Mouse (Mus musculus) hindbrain, embryonic 16.5 days (tissue): ENCODE measurements around the gene Orc3. TPM values are rescaled to one million over a fixed set of nuclear protein-coding genes. Genes with fewer than 3 reads are reported as not detected.
A peak's percentile ranks its signal among the peaks of the same experiment; 100 is the strongest.
"Not testable (repeated sequence)": the region's sequence is repeated elsewhere in the genome, so short reads cannot be mapped to it uniquely, and the experiment has no call there.

Experiments used
- ATAC-seq: fragments of 200-750 bp; cut with Nextera tagmentation; 2 replicates; pipeline ENCODE4 v1.8.0; 2017; ENCODE audit warnings: moderate TSS enrichment, moderate library complexity
- H3K27ac ChIP-seq: fragments of 300-500 bp; sonication (generic); 2 replicates; pipeline ENCODE4 v1.5.1; 2014; ENCODE audit warnings: low read depth, mild to moderate bottlenecking, control low read depth, low read length, moderate library complexity
- H3K27me3 ChIP-seq: fragments of 300-500 bp; sonication (generic); replicated peaks from 2 replicates; pipeline ENCODE4 v1.6.1; 2014; ENCODE audit warnings: low read length; ENCODE audit not compliant: control insufficient read depth, insufficient read depth
- H3K36me3 ChIP-seq: fragments of 300-500 bp; sonication (generic); 2 replicates; pipeline ENCODE4 v1.6.1; 2014; ENCODE audit warnings: mild to moderate bottlenecking, low read length, moderate library complexity, mixed read lengths; ENCODE audit not compliant: control insufficient read depth, insufficient read depth
- H3K4me1 ChIP-seq: fragments of 300-500 bp; sonication (generic); 2 replicates; pipeline ENCODE4 v1.6.1; 2014; ENCODE audit warnings: low read depth, low read length; ENCODE audit not compliant: control insufficient read depth, insufficient read depth
- H3K4me2 ChIP-seq: fragments of 300-500 bp; sonication (generic); 2 replicates; pipeline ENCODE4 v1.6.1; 2014; ENCODE audit warnings: mild to moderate bottlenecking, low read length, control low read depth, moderate library complexity
- H3K4me3 ChIP-seq: fragments of 300-500 bp; sonication (generic); 2 replicates; pipeline ENCODE4 v1.5.1; 2014; ENCODE audit warnings: mild to moderate bottlenecking, low read length, control low read depth, moderate library complexity
- H3K9ac ChIP-seq: fragments of 300-500 bp; sonication (generic); 2 replicates; pipeline ENCODE4 v1.6.1; 2014; ENCODE audit warnings: low read depth, mild to moderate bottlenecking, control low read depth, low read length, moderate library complexity
- H3K9me3 ChIP-seq: fragments of 300-500 bp; sonication (generic); 2 replicates; pipeline ENCODE4 v1.6.1; 2014; ENCODE audit warnings: mild to moderate bottlenecking, low read length, moderate library complexity; ENCODE audit not compliant: control insufficient read depth
- WGBS: fragments of 180-500 bp; shearing (Covaris S2); extraction: QIAGEN DNeasy Blood & Tissue Kit; methylation state at CpG from one replicate; pipeline ENCODE4 v1.1.7; 2014; 5-methylcytosine and 5-hydroxymethylcytosine counted together
- polyA plus RNA-seq: library from polyadenylated mRNA; unstranded; fragments of >200 nt; fragmentation: Nextera tagmentation; extraction: Ambion mirVana; gene quantifications from 2 replicates; pipeline ENCODE4 v1.2.1, GENCODE M21; 2015

Gene Orc3
- polyA plus RNA-seq, 1 experiment from 2014 or later: 71.0 TPM

- no peaks in the 10 kb centered on the region for H3K36me3 ChIP-seq
- no peak overlapping the region for H3K27ac ChIP-seq
- H3K4me1 ChIP-seq: peaks cover 19% of the 10 kb centered on the region
- peak overlapping the region; percentile 89 for H3K9ac ChIP-seq
- no peaks in the 10 kb centered on the region for H3K9me3 ChIP-seq
- 66% methylated on average over 6 of the region's 6 CpGs for WGBS
- peak overlapping the region; percentile 80 for H3K4me2 ChIP-seq
- peak overlapping the region; percentile 85 for H3K4me3 ChIP-seq
- H3K27me3 ChIP-seq: no peaks in the 10 kb centered on the region
- ATAC-seq: no peak
These were observed 1.1 kb downstream of the Orc3 start for GRCm38 (mm10) chr4:34613571-34614145.

- Histone ChIP-seq H3K9me3 (no peaks in the 10 kb centered on the region), H3K27ac (no peak overlapping the region), H3K4me2 (no peak overlapping the region), H3K27me3 (no peaks in the 10 kb centered on the region), H3K36me3 (peaks cover 14% of the 10 kb centered on the region), H3K9ac (no peak overlapping the region), H3K4me3 (no peak overlapping the region), H3K4me1 (no peaks in the 10 kb centered on the region)
- WGBS: 96% methylated on average over 10 of the region's 10 CpGs
- ATAC-seq: no peak
These were observed 8.1 kb downstream of the Orc3 start for GRCm38 (mm10) chr4:34606658-34607057.

- Histone ChIP-seq H3K9me3 (no peaks in the 10 kb centered on the region), H3K36me3 (peaks cover 20% of the 10 kb centered on the region), H3K9ac (no peak overlapping the region), H3K27ac (no peak overlapping the region), H3K4me3 (no peak overlapping the region), H3K4me2 (no peak overlapping the region), H3K4me1 (no peaks in the 10 kb centered on the region), H3K27me3 (no peaks in the 10 kb centered on the region)
- ATAC-seq: peak; percentile 65; the same call in 1 of the 2 replicates
- WGBS: 82% methylated on average over 6 of the region's 6 CpGs
These were observed 11.6 kb downstream of the Orc3 start for GRCm38 (mm10) chr4:34603123-34603522.

GRCm38 (mm10) chr4:34584871-34585607, 29.7 kb downstream of the Orc3 start:
- Histone ChIP-seq H3K9ac (no peak overlapping the region), H3K9me3 (no peaks in the 10 kb centered on the region), H3K27me3 (no peaks in the 10 kb centered on the region), H3K4me2 (no peak overlapping the region), H3K27ac (no peak overlapping the region), H3K4me1 (no peaks in the 10 kb centered on the region), H3K36me3 (peaks cover 22% of the 10 kb centered on the region), H3K4me3 (no peak overlapping the region)
- no peak for ATAC-seq
- WGBS: 81% methylated on average over 7 of the region's 7 CpGs

GRCm38 (mm10) chr4:34583427-34583826, 31.3 kb downstream of the Orc3 start:
- Histone ChIP-seq H3K4me1 (no peaks in the 10 kb centered on the region), H3K9ac (no peak overlapping the region), H3K36me3 (peaks cover 30% of the 10 kb centered on the region), H3K9me3 (no peaks in the 10 kb centered on the region), H3K27ac (no peak overlapping the region), H3K27me3 (no peaks in the 10 kb centered on the region), H3K4me3 (no peak overlapping the region), H3K4me2 (no peak overlapping the region)
- no peak for ATAC-seq
- WGBS: 95% methylated on average over 3 of the region's 3 CpGs

- H3K9ac ChIP-seq: no peak overlapping the region
- H3K36me3 ChIP-seq: peaks cover 32% of the 10 kb centered on the region
- H3K27me3 ChIP-seq: no peaks in the 10 kb centered on the region
- 56% methylated on average over 5 of the region's 5 CpGs for WGBS
- H3K4me2 ChIP-seq: no peak overlapping the region
- no peaks in the 10 kb centered on the region for H3K4me1 ChIP-seq
- no peak overlapping the region for H3K4me3 ChIP-seq
- no peaks in the 10 kb centered on the region for H3K9me3 ChIP-seq
- H3K27ac ChIP-seq: no peak overlapping the region
- 0 out of 2 replicates have a peak, but pooled peaks have one; percentile 27 for ATAC-seq
These were observed 32.3 kb downstream of the Orc3 start for GRCm38 (mm10) chr4:34582476-34582875.

- ATAC-seq: no peak
- peaks cover 32% of the 10 kb centered on the region for H3K36me3 ChIP-seq
- H3K4me3 ChIP-seq: no peak overlapping the region
- H3K9ac ChIP-seq: no peak overlapping the region
- no peaks in the 10 kb centered on the region for H3K9me3 ChIP-seq
- 43% methylated on average over 7 of the region's 7 CpGs for WGBS
- no peaks in the 10 kb centered on the region for H3K27me3 ChIP-seq
- no peak overlapping the region for H3K27ac ChIP-seq
- H3K4me2 ChIP-seq: no peak overlapping the region
- no peaks in the 10 kb centered on the region for H3K4me1 ChIP-seq
These were observed 32.8 kb downstream of the Orc3 start for GRCm38 (mm10) chr4:34581990-34582389.

- H3K9ac ChIP-seq, H3K27ac ChIP-seq, H3K4me1 ChIP-seq, H3K27me3 ChIP-seq, H3K4me3 ChIP-seq, H3K9me3 ChIP-seq, H3K4me2 ChIP-seq, ATAC-seq: not testable (repeated sequence)
- 87% methylated on average over 1 of the region's 1 CpGs for WGBS
- peaks cover 37% of the 10 kb centered on the region for H3K36me3 ChIP-seq
These were observed 33.3 kb downstream of the Orc3 start for GRCm38 (mm10) chr4:34581489-34581888.

- H3K4me3 ChIP-seq: no peak overlapping the region
- H3K9me3 ChIP-seq: no peaks in the 10 kb centered on the region
- WGBS: 86% methylated on average over 1 of the region's 1 CpGs
- H3K36me3 ChIP-seq: peaks cover 47% of the 10 kb centered on the region
- H3K4me2 ChIP-seq: no peak overlapping the region
- H3K27me3 ChIP-seq: no peaks in the 10 kb centered on the region
- H3K4me1 ChIP-seq: no peaks in the 10 kb centered on the region
- no peak overlapping the region for H3K27ac ChIP-seq
- ATAC-seq: no peak
- no peak overlapping the region for H3K9ac ChIP-seq
These were observed 35.5 kb downstream of the Orc3 start for GRCm38 (mm10) chr4:34579215-34579614.
